Mouse (Mus musculus) heart, embryonic 12.5 days (tissue): ENCODE results near the gene Mbl1. TPM values are rescaled to one million over a fixed set of nuclear protein-coding genes. Genes with fewer than 3 reads are reported as not detected.

Source experiments
- ATAC-seq: fragments of 200-750 bp; cut with Nextera tagmentation; 2 replicates; pipeline ENCODE4 v1.8.0; 2017; ENCODE audit warnings: moderate TSS enrichment, moderate library complexity; ENCODE audit not compliant: insufficient number of reproducible peaks, low FRiP score
- H3K27ac ChIP-seq: fragments of 300-500 bp; sonication (generic); 2 replicates; pipeline ENCODE4 v1.5.1; 2016; ENCODE audit warnings: mild to moderate bottlenecking, moderate library complexity; ENCODE audit not compliant: poor library complexity, severe bottlenecking
- H3K27me3 ChIP-seq: fragments of 300-500 bp; sonication (generic); replicated peaks from 2 replicates; pipeline ENCODE4 v1.6.1; 2016; ENCODE audit warnings: mild to moderate bottlenecking, moderate library complexity
- H3K36me3 ChIP-seq: fragments of 300-500 bp; sonication (generic); 2 replicates; pipeline ENCODE4 v1.6.1; 2016; ENCODE audit warnings: mild to moderate bottlenecking, moderate library complexity
- H3K4me1 ChIP-seq: fragments of 300-500 bp; sonication (generic); replicated peaks from 2 replicates; pipeline ENCODE4 v1.6.1; 2016; ENCODE audit warnings: mild to moderate bottlenecking
- H3K4me2 ChIP-seq: fragments of 300-500 bp; sonication (generic); 2 replicates; pipeline ENCODE4 v1.6.1; 2016; ENCODE audit warnings: mild to moderate bottlenecking, moderate library complexity
- H3K4me3 ChIP-seq: fragments of 300-500 bp; sonication (generic); 2 replicates; pipeline ENCODE4 v1.5.1; 2016; ENCODE audit warnings: mild to moderate bottlenecking
- H3K9ac ChIP-seq: fragments of 300-500 bp; sonication (generic); 2 replicates; pipeline ENCODE4 v1.6.1; 2016; ENCODE audit warnings: mild to moderate bottlenecking, moderate library complexity
- H3K9me3 ChIP-seq: fragments of 300-500 bp; sonication (generic); replicated peaks from 2 replicates; pipeline ENCODE4 v1.6.1; 2016; ENCODE audit warnings: mild to moderate bottlenecking, moderate library complexity
- WGBS: fragments of 180-500 bp; shearing (Covaris S2); methylation state at CpG from one replicate; pipeline ENCODE4 v1.1.7; 2016; 5-methylcytosine and 5-hydroxymethylcytosine counted together
- polyA plus RNA-seq: library from polyadenylated mRNA; unstranded; fragments of >200 nt; fragmentation: Nextera tagmentation; extraction: Ambion mirVana; gene quantifications from 2 replicates; pipeline ENCODE4 v1.2.1, GENCODE M21; 2016

Mbl1 gene
- polyA plus RNA-seq = 0.27 TPM in 1 of 2 replicates, not detected in the other

DNA sequence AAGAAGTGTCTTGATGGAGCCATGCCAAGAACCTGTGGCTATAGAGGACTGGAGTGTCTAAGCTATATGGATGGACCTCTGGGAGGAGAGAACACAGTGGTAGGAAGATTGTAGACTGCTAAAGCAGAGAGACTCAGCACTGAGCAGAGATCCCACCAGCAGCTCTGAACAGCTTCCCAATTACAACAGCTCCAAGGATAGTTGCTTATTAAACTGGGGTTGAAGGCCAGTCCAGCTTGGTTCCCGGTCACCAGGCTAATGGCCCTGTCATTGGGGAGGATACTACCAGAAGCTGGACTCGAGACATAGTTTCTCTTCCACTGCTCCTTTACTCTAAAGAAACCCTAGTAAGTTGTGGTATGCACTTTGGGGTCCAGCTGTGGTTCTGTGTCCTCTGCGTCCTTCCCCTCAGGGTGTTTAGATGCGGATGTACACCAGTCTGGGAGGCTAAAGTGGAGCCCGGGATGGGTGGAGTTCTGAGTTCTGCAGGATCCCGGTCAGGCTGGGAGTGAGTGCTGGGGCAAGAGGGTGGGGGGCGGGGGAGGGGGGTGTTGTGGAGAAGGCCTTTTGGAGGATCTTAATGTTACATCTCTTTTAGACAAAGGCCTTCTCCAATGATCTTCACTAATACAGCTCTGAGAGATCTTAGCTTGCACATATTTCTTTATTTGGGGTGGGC lies at the start of gene Mbl1:
Gene Mbl1 (plus strand): TSS at position 239 of the 679 bp plus-strand sequence.
- H3K9ac ChIP-seq = no peak within 1 kb of the TSS
- no peaks in the 10 kb centered on the region for H3K4me1 ChIP-seq
- no peak within 1 kb of the TSS for H3K4me2 ChIP-seq
- H3K9me3 ChIP-seq = no peaks in the 10 kb centered on the region
- no peaks in the 10 kb centered on the region for H3K36me3 ChIP-seq
- H3K27ac ChIP-seq = no peak within 1 kb of the TSS
- no peak within 1 kb of the TSS for H3K4me3 ChIP-seq
- no peak for ATAC-seq
- WGBS = 71% methylated on average over 7 of the region's 7 CpGs
- no peaks in the 10 kb centered on the region for H3K27me3 ChIP-seq

- H3K4me2 ChIP-seq = no peak overlapping the region
- no peaks in the 10 kb centered on the region for H3K27me3 ChIP-seq
- no peak overlapping the region for H3K27ac ChIP-seq
- H3K9me3 ChIP-seq = no peaks in the 10 kb centered on the region
- ATAC-seq = no peak
- H3K36me3 ChIP-seq = no peaks in the 10 kb centered on the region
- no peak overlapping the region for H3K9ac ChIP-seq
- H3K4me1 ChIP-seq = peaks cover 7% of the 10 kb centered on the region
- WGBS = 68% methylated on average over 2 of the region's 2 CpGs
- H3K4me3 ChIP-seq = no peak overlapping the region
These were observed 49.0 kb upstream of the Mbl1 start for GRCm38 (mm10) chr14:41102269-41102668.

GRCm38 (mm10) chr14:41104853-41105444 lies 46.3 kb upstream of the Mbl1 start, which contains the start of gene Mat1a:
TSS of gene Mat1a (plus strand) at chr14:41105035.
- Histone ChIP-seq H3K4me3 (peak within 1 kb of the TSS; percentile 20), H3K9ac (no peak within 1 kb of the TSS; the same call in 1 of the 2 replicates), H3K27ac (no peak within 1 kb of the TSS), H3K9me3 (no peaks in the 10 kb centered on the region), H3K36me3 (no peaks in the 10 kb centered on the region), H3K27me3 (no peaks in the 10 kb centered on the region), H3K4me1 (peaks cover 7% of the 10 kb centered on the region), H3K4me2 (peak within 1 kb of the TSS; percentile 56)
- ATAC-seq = no peak
- 48% methylated on average over 10 of the region's 10 CpGs for WGBS

DNA sequence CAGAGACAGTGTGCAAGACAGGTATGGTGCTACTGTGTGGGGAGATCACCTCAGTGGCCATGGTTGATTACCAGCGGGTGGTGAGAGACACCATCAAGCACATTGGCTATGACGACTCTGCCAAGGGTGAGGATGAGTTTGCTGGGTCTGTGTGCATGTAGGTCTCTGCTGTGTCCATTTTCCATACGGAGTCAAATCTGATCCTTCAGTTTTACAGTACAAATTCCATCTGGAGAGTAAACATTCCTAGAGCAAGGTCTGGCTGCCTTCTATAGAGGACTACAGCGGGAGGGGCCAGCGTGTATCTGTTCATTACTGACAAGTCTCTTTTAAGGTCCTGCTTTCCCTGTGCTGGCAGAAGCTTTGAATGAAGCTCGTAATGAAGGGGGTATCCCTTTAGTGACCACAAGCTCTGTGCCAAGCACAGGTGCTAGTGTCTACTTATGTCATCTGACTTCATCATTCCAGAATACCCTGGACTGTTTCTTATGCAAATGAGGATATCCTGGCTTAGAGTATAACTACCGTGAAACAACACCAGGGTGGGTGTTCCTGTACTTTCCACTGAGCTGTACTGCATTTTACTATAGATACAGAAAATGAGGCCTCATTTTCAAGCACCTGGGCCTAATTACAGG lies 40.1 kb upstream of the Mbl1 start:
- Histone ChIP-seq H3K36me3 (no peaks in the 10 kb centered on the region), H3K4me2 (no peak overlapping the region), H3K4me3 (no peak overlapping the region), H3K4me1 (no peaks in the 10 kb centered on the region), H3K27ac (no peak overlapping the region), H3K27me3 (no peaks in the 10 kb centered on the region), H3K9me3 (no peaks in the 10 kb centered on the region), H3K9ac (no peak overlapping the region)
- ATAC-seq = no peak
- 79% methylated on average over 7 of the region's 7 CpGs for WGBS

DNA sequence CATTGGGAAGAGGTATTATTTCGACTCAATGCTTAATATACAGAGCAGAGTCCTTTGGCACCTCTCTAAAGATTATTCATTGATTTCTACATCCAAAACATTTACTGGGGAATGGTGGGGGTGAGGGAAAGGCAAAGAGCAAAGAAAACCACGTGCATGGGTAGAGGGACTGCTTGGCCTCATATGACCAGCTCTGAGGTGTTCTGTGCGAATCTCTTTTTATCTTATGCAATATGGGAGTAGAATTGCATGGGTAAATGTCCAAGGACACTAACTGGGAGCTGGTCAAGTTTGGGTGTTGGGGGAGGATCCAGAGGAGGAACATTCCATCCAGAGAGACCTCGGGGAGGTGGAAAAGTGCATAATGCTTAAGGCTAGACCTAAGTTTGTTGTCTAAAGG lies 38.3 kb upstream of the Mbl1 start:
- Histone ChIP-seq H3K27ac (no peak overlapping the region), H3K4me2 (no peak overlapping the region), H3K9me3 (no peaks in the 10 kb centered on the region), H3K27me3 (no peaks in the 10 kb centered on the region), H3K9ac (no peak overlapping the region), H3K36me3 (no peaks in the 10 kb centered on the region), H3K4me1 (peaks cover 6% of the 10 kb centered on the region), H3K4me3 (no peak overlapping the region)
- 68% methylated on average over 4 of the region's 4 CpGs for WGBS
- no peak for ATAC-seq

DNA sequence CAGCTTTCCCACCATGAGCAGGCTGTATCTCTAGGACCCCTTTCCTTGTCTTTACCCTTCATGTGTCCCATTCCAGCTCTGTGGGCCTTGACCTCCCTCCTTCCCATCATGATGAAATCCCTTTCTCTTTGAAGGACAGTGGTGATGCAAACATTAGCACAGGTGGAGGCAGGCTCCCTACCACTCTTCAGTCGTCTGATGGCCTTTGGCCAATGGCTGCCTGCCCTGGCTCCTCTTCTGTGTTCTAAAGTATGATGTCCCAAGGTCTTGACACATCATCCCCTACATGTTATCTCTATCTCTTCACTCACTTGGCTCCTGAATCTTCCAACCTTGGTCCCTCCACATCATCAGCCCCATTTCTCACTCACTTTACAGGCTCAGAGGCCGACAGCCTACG lies 35.0 kb upstream of the Mbl1 start:
- H3K9ac ChIP-seq = no peak overlapping the region
- peaks cover 13% of the 10 kb centered on the region for H3K4me1 ChIP-seq
- no peak overlapping the region for H3K27ac ChIP-seq
- no peaks in the 10 kb centered on the region for H3K36me3 ChIP-seq
- H3K4me3 ChIP-seq = no peak overlapping the region
- no peak for ATAC-seq
- H3K27me3 ChIP-seq = no peaks in the 10 kb centered on the region
- no peak overlapping the region for H3K4me2 ChIP-seq
- H3K9me3 ChIP-seq = no peaks in the 10 kb centered on the region
- 74% methylated on average over 3 of the region's 3 CpGs for WGBS

DNA sequence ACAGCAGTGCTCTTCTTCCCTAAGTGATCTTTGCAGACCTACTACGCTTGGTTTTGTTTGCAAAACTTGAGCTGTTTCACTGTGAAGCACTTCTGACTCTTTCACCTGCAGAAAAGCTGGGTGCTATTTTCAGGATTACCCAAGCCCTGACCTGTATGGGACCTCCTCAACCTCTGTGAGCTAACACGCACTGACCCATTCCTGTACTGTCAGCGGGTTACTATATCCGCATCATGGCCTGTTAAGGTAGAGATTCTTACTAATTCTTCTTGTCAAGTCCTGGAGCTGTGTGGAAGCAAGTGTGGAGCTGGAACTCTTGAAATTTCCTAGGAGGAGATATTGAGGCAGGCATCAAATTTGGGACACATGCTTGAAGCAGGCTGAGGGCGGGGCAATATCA lies 26.6 kb upstream of the Mbl1 start:
- Histone ChIP-seq H3K9me3 (no peaks in the 10 kb centered on the region), H3K4me2 (no peak overlapping the region), H3K4me3 (no peak overlapping the region), H3K36me3 (no peaks in the 10 kb centered on the region), H3K27me3 (peaks cover 4% of the 10 kb centered on the region; the same call in 1 of the 2 replicates), H3K9ac (no peak overlapping the region), H3K4me1 (no peaks in the 10 kb centered on the region), H3K27ac (no peak overlapping the region)
- 79% methylated on average over 5 of the region's 5 CpGs for WGBS
- no peak for ATAC-seq

- Histone ChIP-seq H3K36me3 (no peaks in the 10 kb centered on the region), H3K9me3 (no peaks in the 10 kb centered on the region), H3K27ac (no peak overlapping the region), H3K9ac (no peak overlapping the region), H3K27me3 (peaks cover 4% of the 10 kb centered on the region; the same call in 1 of the 2 replicates), H3K4me2 (no peak overlapping the region), H3K4me1 (peaks cover 6% of the 10 kb centered on the region; the same call in 1 of the 2 replicates), H3K4me3 (no peak overlapping the region)
- no peak for ATAC-seq
- WGBS = 17% methylated on average over 4 of the region's 4 CpGs
These were observed 23.3 kb upstream of the Mbl1 start for GRCm38 (mm10) chr14:41127997-41128396.

DNA sequence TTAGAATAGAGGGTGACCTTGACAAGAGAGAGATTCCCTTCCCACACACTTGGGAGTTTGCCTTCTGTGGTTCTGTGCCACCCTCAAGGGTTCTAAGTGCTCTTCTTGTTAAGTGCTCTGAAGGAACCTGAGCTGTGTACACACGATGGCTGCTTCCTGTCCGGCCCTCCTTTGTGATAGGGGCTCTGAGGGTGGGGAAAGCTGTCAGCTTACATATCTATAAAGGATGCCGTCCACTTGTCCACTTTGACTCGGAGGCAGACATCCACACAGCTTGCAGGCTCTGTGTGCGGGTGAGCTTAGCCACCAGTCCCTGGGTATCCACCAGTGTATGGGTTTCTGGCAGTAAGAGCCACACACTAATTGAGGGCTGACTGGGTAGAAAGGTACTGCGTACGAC lies 19.7 kb upstream of the Mbl1 start, which contains the start of gene Sftpa1:
Gene Sftpa1 (plus strand): TSS at position 243 of the 400 bp plus-strand sequence.
- peaks cover 4% of the 10 kb centered on the region; the same call in 1 of the 2 replicates for H3K27me3 ChIP-seq
- H3K4me3 ChIP-seq = no peak within 1 kb of the TSS
- WGBS = 46% methylated on average over 7 of the region's 7 CpGs
- H3K9me3 ChIP-seq = no peaks in the 10 kb centered on the region
- no peak within 1 kb of the TSS for H3K27ac ChIP-seq
- H3K9ac ChIP-seq = no peak within 1 kb of the TSS
- peak; percentile 15; the same call in 1 of the 2 replicates for ATAC-seq
- H3K36me3 ChIP-seq = no peaks in the 10 kb centered on the region
- peaks cover 6% of the 10 kb centered on the region; the same call in 1 of the 2 replicates for H3K4me1 ChIP-seq
- no peak within 1 kb of the TSS for H3K4me2 ChIP-seq

DNA sequence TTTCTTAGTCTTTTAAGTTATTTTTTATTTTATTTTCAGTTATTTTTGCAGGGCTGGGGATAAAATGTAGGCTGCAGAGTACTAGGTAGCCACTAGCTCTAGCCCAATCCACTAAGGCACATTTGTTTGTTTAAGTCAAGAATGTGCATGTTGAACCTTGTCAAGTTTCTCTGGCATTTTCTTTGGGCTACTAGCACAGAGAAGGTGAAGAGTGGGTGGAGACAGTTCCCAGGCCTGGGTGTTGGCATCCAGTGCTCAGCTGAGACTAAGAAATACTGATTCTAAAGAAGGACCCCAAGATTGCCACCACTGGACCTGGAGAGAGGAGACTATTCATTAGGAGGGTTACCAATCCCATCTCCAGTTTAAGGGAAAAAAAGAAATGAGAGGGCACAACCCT lies 14.3 kb upstream of the Mbl1 start:
- Histone ChIP-seq H3K4me2 (no peak overlapping the region), H3K9ac (no peak overlapping the region), H3K36me3 (no peaks in the 10 kb centered on the region), H3K4me1 (no peaks in the 10 kb centered on the region), H3K9me3 (no peaks in the 10 kb centered on the region), H3K27ac (no peak overlapping the region), H3K27me3 (no peaks in the 10 kb centered on the region), H3K4me3 (no peak overlapping the region)
- no peak for ATAC-seq

GRCm38 (mm10) chr14:41140686-41141085 lies 10.6 kb upstream of the Mbl1 start:
- H3K4me1 ChIP-seq = no peaks in the 10 kb centered on the region
- 84% methylated on average over 1 of the region's 1 CpGs for WGBS
- H3K4me3 ChIP-seq = no peak overlapping the region
- no peaks in the 10 kb centered on the region for H3K27me3 ChIP-seq
- no peak overlapping the region for H3K4me2 ChIP-seq
- no peak for ATAC-seq
- no peaks in the 10 kb centered on the region for H3K36me3 ChIP-seq
- no peak overlapping the region for H3K27ac ChIP-seq
- H3K9me3 ChIP-seq = no peaks in the 10 kb centered on the region
- no peak overlapping the region for H3K9ac ChIP-seq
